In genomic region chr8:34614987-34615386, GRCm38 (mm10) we compare ENCODE assay signal across 13 mouse cellular contexts.
"Had no signal": no experiment of that assay in that cellular context is flagged by ENCODE, and none has a peak within 500 bp of the region (broad histone marks: within the 10 kb centered on the region; RNA-seq: fewer than 3 reads in every experiment).

No protein-coding gene starts in this region.

- H3K4me3 ChIP-seq: layer of hippocampus, adult 2 months; limb, embryonic 10.5 days; liver, embryonic 15.5 days; midbrain, embryonic 10.5 days; neural tube, embryonic 13.5 days; stomach, embryonic 15.5 days had no signal

- H3K4me1 ChIP-seq: liver, embryonic 15.5 days; neural tube, embryonic 13.5 days; stomach, embryonic 15.5 days had no signal

- DNase-seq: kidney, adult 8-10 months; kidney, postnatal 4 days; lung, adult 2 months; lung, postnatal 36 days; midbrain, embryonic 14.5 days; retina, postnatal 1 day had no signal

- H3K36me3 ChIP-seq: limb, embryonic 10.5 days; liver, embryonic 15.5 days; midbrain, embryonic 10.5 days; neural tube, embryonic 13.5 days; stomach, embryonic 15.5 days had no signal

- H3K27me3 ChIP-seq: liver, embryonic 15.5 days; neural tube, embryonic 13.5 days; stomach, embryonic 15.5 days had no signal

- H3K9me3 ChIP-seq: limb, embryonic 10.5 days; liver, embryonic 15.5 days; midbrain, embryonic 10.5 days; neural tube, embryonic 13.5 days; stomach, embryonic 15.5 days had no signal

- H3K27ac ChIP-seq: kidney, postnatal 0 days; layer of hippocampus, adult 2 months; limb, embryonic 10.5 days; liver, embryonic 15.5 days; midbrain, embryonic 10.5 days; neural tube, embryonic 13.5 days; stomach, embryonic 15.5 days had no signal
